Mouse (Mus musculus) cerebellum, adult 11 months (tissue): ENCODE results near the gene Bend6.

Source experiments
- DNase-seq: peaks from one replicate; pipeline ENCODE4 v3.0.0; 2022

The Bend6 gene

DNA sequence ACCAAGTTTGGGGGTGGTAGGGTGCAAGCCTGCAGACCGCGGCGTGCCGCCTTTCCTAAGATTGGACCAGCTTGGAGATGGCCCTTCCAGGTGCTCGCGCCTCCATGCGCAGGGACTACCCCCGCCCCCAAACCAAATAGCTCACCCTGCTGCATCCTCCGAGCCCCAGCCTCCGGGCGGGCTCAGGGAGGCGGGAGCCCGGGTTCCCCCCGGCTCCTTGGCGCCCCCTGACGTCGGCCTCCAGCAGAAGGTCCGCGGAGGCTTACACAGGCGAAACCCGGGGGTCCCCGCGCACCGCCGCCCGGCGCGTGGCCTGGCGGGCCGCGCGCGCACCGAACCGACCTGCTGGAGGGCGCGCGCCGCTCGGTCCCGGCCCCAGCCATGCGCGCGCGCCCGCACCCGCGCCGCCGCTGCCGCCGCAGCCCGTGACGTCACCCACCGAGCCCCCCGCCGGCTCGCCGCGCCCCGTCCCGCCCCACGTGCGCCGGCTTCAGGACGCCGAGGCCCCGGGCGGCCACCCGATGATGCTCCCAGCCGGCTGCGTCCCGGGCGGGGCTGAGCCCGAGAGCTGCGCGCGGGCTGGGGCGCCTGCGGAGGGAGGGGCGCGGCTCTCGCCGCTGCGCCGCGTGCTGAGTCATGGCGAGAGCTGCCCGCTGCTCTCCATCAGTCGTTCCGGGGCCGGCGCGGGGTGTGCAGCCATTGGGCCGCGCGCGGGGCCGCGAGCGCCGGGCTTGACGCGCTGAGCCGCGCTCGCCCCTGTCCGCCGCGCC is at the start of gene Bend6:
Gene Bend6, minus strand, starts transcription at position 396 of the 770 bp plus-strand sequence.
- DNase-seq: peak; percentile 84

GRCm38 (mm10) chr1:33955626-33956025 is 48.0 kb upstream of the Bend6 start:
- DNase-seq: no peak

- no peak for DNase-seq
These were observed 40.9 kb upstream of the Bend6 start for GRCm38 (mm10) chr1:33948511-33948910.

GRCm38 (mm10) chr1:33947838-33948237 is 40.2 kb upstream of the Bend6 start:
- peak; percentile 47 for DNase-seq

- peak; percentile 84 for DNase-seq
These were observed 39.2 kb upstream of the Bend6 start for GRCm38 (mm10) chr1:33946601-33947395.

GRCm38 (mm10) chr1:33945756-33946155 is 38.1 kb upstream of the Bend6 start:
- no peak for DNase-seq

- no peak for DNase-seq
These were observed 37.5 kb upstream of the Bend6 start for GRCm38 (mm10) chr1:33944977-33945750.

- DNase-seq: no peak
These were observed 36.3 kb upstream of the Bend6 start for GRCm38 (mm10) chr1:33943943-33944342.

DNA sequence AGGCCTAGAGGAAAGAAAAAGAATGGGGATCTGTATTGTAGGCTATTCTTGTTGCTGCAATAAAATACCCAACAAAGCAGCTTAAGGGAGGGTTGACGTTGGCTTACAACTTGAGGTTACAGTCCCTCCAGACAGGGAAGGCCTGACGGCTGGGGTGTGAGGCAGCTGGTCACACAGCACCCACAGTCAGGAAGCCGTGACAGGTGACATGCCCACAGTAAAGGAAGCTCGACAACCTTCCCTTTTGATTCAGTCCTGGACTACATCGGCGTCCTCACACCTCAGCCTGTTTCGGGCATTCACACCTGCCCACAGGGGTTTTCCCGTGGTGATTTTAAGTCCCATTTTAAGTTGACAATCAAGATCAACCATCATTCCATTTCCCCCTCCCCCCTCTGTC is 35.0 kb upstream of the Bend6 start:
- no peak for DNase-seq

DNA sequence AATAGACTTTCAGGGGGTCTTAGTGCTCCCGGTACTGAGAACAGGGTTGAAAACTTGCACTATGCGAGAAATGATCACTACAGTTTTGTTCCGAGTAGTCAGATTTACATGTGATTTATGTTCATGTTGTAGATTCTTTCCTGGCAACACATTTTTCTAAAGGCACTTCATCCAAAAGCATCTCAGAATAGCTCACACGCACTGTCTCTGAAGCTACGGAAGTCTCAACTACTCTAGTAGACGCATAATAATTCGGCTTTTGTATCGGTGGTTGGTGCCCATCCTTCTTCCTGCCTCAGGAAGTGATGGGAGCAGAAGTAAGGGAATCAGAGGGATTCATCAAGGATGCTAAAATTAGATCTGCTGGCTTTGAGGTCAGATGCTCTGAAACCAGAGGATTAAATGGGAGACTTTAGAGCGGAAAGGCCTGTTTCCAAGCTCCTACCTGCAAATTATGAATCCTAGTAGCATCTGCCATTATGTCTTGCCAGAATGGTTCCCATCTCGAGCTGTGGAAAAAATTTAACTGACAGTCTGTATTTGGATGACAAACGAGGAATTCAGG is 32.8 kb upstream of the Bend6 start:
- DNase-seq: no peak

DNA sequence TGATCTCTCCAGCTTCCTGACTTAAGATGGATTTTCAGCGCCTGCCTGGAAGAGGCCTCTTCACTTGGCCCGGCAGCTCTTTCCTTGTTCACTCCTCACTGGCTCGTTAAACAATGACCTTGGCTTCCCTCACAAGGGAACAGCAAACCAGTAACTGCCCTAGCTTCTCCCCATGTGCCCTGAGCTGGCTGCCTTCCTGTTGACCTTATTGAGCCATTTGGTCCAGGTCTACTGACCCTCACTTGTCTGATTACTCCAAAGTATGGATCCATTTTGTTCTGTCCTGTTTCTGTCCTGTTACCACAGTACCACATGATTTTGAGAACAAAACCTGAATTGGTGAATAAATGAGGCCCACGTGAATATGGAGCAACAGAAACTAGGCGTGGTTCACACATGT is 32.2 kb upstream of the Bend6 start:
- DNase-seq: no peak

DNA sequence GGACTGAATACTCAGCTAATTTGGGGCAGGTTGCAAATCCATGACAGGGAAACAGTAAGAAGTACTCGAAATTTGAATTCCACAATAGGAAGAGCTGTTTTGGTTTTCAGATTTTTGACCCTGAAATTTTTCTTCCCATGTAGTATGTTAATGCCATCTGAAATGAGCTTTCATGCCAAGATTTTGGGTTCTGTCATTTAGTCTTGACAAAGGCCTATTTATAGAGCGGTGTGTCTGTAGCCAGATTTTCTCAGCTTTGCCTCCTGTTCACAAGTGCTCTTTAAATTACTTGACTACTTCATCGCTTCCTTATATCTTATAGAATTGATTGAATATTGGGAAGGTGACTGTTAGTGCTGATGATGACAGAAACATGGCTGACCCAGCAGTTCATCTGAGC is 28.3 kb upstream of the Bend6 start:
- DNase-seq: no peak

DNA sequence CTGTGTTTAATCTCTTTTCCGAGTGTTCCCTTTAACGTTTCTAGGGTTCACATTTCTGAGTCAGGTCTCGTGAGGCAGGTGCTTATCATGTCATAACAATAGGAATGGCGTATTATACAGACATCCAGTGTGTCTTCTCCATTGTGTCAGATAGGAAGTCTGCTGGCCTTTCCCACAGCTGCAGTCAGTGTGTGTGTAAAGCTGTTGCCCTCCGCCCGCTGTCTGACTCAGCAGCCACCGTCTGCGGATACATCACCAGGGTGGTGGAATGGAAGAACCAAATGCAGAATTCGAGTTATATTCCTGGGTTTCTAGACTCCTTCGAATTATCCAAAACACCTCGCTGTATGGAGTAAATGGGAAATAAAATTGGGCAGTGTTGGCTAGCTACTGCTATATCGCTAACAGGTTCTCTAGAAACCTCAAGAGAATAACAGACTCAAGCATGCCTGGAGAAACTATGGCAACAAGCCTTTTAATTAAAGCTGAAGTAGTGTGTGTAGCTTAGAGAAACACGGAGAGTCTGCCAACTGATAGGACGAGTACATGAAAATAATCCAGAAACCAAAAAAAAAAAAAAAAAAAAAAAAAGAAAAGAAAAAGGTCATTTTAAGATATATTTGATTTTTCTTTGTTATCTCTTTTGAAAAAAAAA is 25.4 kb upstream of the Bend6 start:
- no peak for DNase-seq

DNA sequence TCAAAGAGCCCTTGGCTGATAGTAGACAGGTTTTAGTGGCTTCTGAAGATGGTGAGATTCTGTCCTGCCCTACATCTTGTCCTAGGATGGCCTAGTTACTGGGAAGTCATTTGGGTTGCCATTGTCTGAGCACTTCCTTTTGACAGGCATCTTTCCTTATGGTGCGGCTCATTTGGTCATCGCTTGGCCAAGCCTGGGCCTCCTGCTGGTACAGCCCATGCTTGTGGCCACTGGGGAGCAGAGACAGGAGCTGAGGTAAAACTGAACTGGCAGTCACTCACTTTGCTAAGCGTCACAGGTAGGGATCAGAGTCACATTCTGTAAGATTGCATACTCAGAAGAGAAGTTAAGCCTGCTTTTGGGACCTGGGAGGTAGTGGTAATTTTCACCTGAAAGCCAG is 24.6 kb upstream of the Bend6 start:
- no peak for DNase-seq

- DNase-seq: no peak
These were observed 24.2 kb upstream of the Bend6 start for GRCm38 (mm10) chr1:33931791-33932190.

- no peak for DNase-seq
These were observed 19.9 kb upstream of the Bend6 start for GRCm38 (mm10) chr1:33927466-33927865.

DNA sequence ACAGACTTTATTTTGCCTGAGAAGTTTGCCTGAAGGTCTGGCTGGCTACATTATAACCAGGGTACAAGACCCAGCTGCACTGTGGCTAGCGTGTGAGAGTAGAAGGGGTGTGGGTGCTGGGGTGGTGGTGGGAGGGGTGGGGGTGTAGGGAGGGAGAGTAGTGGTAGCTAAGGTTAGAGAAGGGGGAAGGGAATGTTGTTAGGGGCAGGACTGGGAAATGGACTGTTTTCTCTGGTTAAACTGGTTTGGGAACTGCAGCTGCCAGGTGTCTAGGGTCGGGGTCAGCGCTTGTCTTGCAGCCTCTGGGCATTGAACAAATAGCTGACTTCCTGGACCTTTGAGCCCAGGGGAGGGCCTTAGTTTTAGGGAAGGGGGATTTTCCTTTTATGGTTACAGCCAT is 17.7 kb upstream of the Bend6 start:
- no peak for DNase-seq

DNA sequence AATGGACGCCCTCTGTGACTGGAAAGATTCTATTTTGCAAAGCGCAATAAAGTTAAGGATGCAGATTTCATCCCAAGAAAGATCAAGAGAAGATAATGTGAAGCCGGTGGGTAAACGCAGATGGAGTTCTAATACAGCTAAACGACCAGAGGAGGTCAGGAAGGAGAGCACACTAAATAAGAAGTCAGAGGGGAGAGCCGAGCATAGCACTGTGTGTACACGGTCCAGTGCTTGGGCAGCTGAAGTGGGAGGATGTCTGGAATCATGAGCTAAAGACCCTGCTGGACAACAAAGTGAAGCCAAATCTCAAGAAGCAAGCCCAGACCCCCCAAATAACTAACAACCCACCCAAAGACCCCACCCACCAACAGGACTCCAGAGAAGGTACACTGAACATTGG is 15.4 kb upstream of the Bend6 start:
- DNase-seq: no peak

DNA sequence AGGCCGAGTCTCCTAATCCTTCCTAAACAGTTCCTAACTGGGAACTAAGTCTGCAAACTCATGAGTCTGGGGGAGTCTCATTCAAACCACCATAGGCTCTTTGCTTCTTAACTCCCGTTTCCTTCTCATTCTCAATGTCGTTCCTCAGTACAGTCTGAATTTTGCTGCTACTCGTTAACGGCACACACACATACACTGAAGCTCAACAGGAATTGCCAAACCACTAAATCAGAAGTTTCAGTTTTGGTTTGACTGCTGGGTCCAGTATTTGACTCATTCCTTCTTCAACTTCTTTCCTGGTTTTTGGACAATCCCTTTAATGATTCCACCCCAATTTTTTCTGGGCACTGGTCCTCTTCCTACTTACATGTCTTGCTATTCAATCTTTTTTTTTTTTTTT is 8.9 kb upstream of the Bend6 start:
- DNase-seq: no peak

GRCm38 (mm10) chr1:33911589-33911988 is 4.0 kb upstream of the Bend6 start:
- no peak for DNase-seq

- no peak for DNase-seq
These were observed 761 bp upstream of the Bend6 start, which contains the start of gene Dst for GRCm38 (mm10) chr1:33908191-33908962. Dst (plus strand) TSS chr1:33908225.

DNA sequence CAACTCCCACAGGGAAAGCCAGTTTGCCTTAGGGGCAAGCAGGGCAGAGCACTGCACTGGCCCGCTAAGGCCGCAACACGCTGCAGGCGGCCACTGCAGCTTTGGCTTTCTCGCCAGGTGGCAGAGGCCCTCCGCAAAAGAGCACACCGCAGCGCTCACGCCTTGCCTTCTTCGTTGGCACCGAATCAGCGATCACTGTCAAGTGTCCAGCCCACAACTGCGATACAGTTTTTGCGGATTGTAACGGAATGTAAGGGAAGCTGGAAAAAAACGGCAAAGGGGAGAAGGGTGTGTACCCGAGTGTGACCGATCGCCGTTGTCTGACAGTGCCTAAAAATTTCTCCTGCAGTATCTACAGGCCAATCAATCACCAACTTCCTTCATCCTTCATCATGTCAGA is 689 bp downstream of the Bend6 start:
- DNase-seq: peak; percentile 67
